Mouse (Mus musculus) erythroblast, adult 5-6 weeks (primary cell): Measurements from ENCODE around the gene Macf1. TPM values are rescaled to one million over a fixed set of nuclear protein-coding genes. Genes with fewer than 3 reads are reported as not detected.
"Not testable (repeated sequence)": the region's sequence is repeated elsewhere in the genome, so short reads cannot be mapped to it uniquely, and the experiment has no call there.

Experiments used
- ATAC-seq: replicated peaks from 2 replicates; pipeline ENCODE4 v1.8.0; 2016; ENCODE audit warnings: moderate number of reproducible peaks, mild to moderate bottlenecking, moderate TSS enrichment, inconsistent platforms; ENCODE audit not compliant: poor library complexity, low FRiP score, severe bottlenecking
- total RNA-seq, 2 experiments: library from RNA; stranded (forward) in 1 of 2; stranded (reverse) in 1 of 2; fragments of 150-400 nt in 1 of 2; fragments of 200-764, 138-1000 nt in 1 of 2; gene quantifications; 2 replicates each; pipeline versions ENCODE4 v1.2.3 to v1.2.4; 2015 to 2017; ENCODE audit warnings: low replicate concordance in 2 of 2

Macf1 gene
- total RNA-seq, 2 experiments from 2014 or later = 52.5 to 65.5 TPM

GRCm38 (mm10) chr4:123677060-123677804 lies 6.9 kb downstream of the Macf1 start:
- peak; percentile 25; the same call in 1 of the 2 replicates for ATAC-seq

- ATAC-seq = no peak
Observed at GRCm38 (mm10) chr4:123670598-123670997, 13.6 kb downstream of the Macf1 start.

- ATAC-seq = no peak
Observed at GRCm38 (mm10) chr4:123669696-123670095, 14.5 kb downstream of the Macf1 start.

- peak; percentile 49; the same call in 1 of the 2 replicates for ATAC-seq
Observed at GRCm38 (mm10) chr4:123667260-123667867, 16.8 kb downstream of the Macf1 start.

- ATAC-seq = no peak
Observed at GRCm38 (mm10) chr4:123666517-123666916, 17.6 kb downstream of the Macf1 start.

GRCm38 (mm10) chr4:123665681-123666278 lies 18.4 kb downstream of the Macf1 start:
- ATAC-seq = no peak

- peak; percentile 24; the same call in 1 of the 2 replicates for ATAC-seq
Observed at GRCm38 (mm10) chr4:123664951-123665661, 19.1 kb downstream of the Macf1 start.

GRCm38 (mm10) chr4:123664021-123664950 lies 19.9 kb downstream of the Macf1 start:
- ATAC-seq = peak; percentile 87

GRCm38 (mm10) chr4:123663688-123663965 lies 20.5 kb downstream of the Macf1 start:
- ATAC-seq = no peak

- peak; percentile 33; the same call in 1 of the 2 replicates for ATAC-seq
Observed at GRCm38 (mm10) chr4:123662914-123663687, 21.1 kb downstream of the Macf1 start.

GRCm38 (mm10) chr4:123658175-123658574 lies 26.0 kb downstream of the Macf1 start:
- ATAC-seq = no peak

- ATAC-seq = no peak
Observed at GRCm38 (mm10) chr4:123655245-123655644, 28.9 kb downstream of the Macf1 start.

- ATAC-seq = no peak
Observed at GRCm38 (mm10) chr4:123654566-123654965, 29.6 kb downstream of the Macf1 start.

- not testable (repeated sequence) for ATAC-seq
Observed at GRCm38 (mm10) chr4:123653446-123653845, 30.7 kb downstream of the Macf1 start.

GRCm38 (mm10) chr4:123652130-123652529 lies 32.0 kb downstream of the Macf1 start:
- ATAC-seq = no peak

- no peak for ATAC-seq
Observed at GRCm38 (mm10) chr4:123649131-123649530, 35.0 kb downstream of the Macf1 start.

GRCm38 (mm10) chr4:123647668-123648067 lies 36.5 kb downstream of the Macf1 start:
- no peak for ATAC-seq

GRCm38 (mm10) chr4:123647109-123647508 lies 37.1 kb downstream of the Macf1 start:
- no peak for ATAC-seq
